In genomic region chr10:26828412-26829137, GRCm38 (mm10) we compare ENCODE assay signal across 8 mouse cellular contexts.
DNase-seq lines count a peak whose midpoint lies in the region; ATAC-seq and TF ChIP-seq lines count a peak whose summit lies in the region.

No protein-coding gene starts in this region.

- peak; percentile 49 for DNase-seq in heart, postnatal 4 days
- peak; percentile 18 for DNase-seq in splenic B cell, adult 2 months (ENCODE audit: low read depth, low spot score)
- no peak for DNase-seq in thymus, postnatal 14 days
- DNase-seq in right cerebral cortex, adult 2 months (ENCODE audit: low spot score in 2 of 2), result no peak
- DNase-seq in T-cell, adult 2 months (ENCODE audit: low spot score), result no peak

- WGBS in liver, embryonic 15.5 days (ENCODE audit: insufficient replicate concordance), result 37% methylated on average over 9 of the region's 9 CpGs

- peak; percentile 74 for ATAC-seq in activated CD4-positive, CD25-positive, alpha-beta regulatory T cell, adult 4 months
- peak; percentile 82 for ATAC-seq in liver, embryonic 15.5 days (ENCODE audit: insufficient read depth)

- no peak overlapping the region for H3K4me3 ChIP-seq in C2C12 (ENCODE audit: insufficient read depth, poor library complexity, severe bottlenecking)
- no peak overlapping the region for H3K4me3 ChIP-seq in liver, embryonic 15.5 days (replicated peaks)

- H3K36me3 ChIP-seq in C2C12 (ENCODE audit: control insufficient read depth, insufficient read depth), result no peaks in the 10 kb centered on the region
- H3K36me3 ChIP-seq in liver, embryonic 15.5 days (replicated peaks), result no peaks in the 10 kb centered on the region
- no peaks in the 10 kb centered on the region for H3K36me3 ChIP-seq in splenic B cell, adult 2 months (ENCODE audit: control insufficient read depth, insufficient read depth, low read length, poor library complexity, severe bottlenecking)

- H3K4me1 ChIP-seq in liver, embryonic 15.5 days (replicated peaks), result peaks cover 23% of the 10 kb centered on the region

- no peaks in the 10 kb centered on the region for H3K79me2 ChIP-seq in C2C12 (ENCODE audit: control insufficient read depth, insufficient read depth)

- no peak overlapping the region for H3K9ac ChIP-seq in liver, embryonic 15.5 days

- H3K27me3 ChIP-seq in C2C12 (ENCODE audit: control insufficient read depth, insufficient read depth, insufficient read length), result no peaks in the 10 kb centered on the region
- H3K27me3 ChIP-seq in liver, embryonic 15.5 days, result no peaks in the 10 kb centered on the region
- no peaks in the 10 kb centered on the region for H3K27me3 ChIP-seq in splenic B cell, adult 2 months (ENCODE audit: control insufficient read depth, insufficient read depth, low read length, poor library complexity, severe bottlenecking)

- H3K9me3 ChIP-seq in liver, embryonic 15.5 days (replicated peaks), result no peaks in the 10 kb centered on the region

- no peak overlapping the region for H3ac ChIP-seq in C2C12 (ENCODE audit: control insufficient read depth, insufficient read length, low read depth)

- H3K79me3 ChIP-seq in C2C12 (ENCODE audit: low read depth), result no peaks in the 10 kb centered on the region

- TF ChIP-seq CTCF in C2C12 (IDR thresholded peaks at IDR 0.05; ENCODE audit: control insufficient read depth, insufficient read depth, insufficient read length), result no peak

- no peak overlapping the region for H3K4me2 ChIP-seq in liver, embryonic 15.5 days

- no peak overlapping the region for H3K27ac ChIP-seq in liver, embryonic 15.5 days (replicated peaks)

TF ChIP-seq in C2C12, 6 proteins besides CTCF, POLR2A, EP300 and RAD21:
- peak; percentile 98 for TF ChIP-seq MAX (IDR thresholded peaks at IDR 0.05)
- no peak for TF ChIP-seq MYOG (IDR thresholded peaks at IDR 0.05; ENCODE audit: control insufficient read depth, extremely low read depth, insufficient read length)
- no peak for TF ChIP-seq MYOD1 (IDR thresholded peaks at IDR 0.05; ENCODE audit: control insufficient read depth, insufficient read length, low read depth)
- peak; percentile 56 for TF ChIP-seq USF1 (IDR thresholded peaks at IDR 0.05; ENCODE audit: low read depth)
- TF ChIP-seq CEBPB (IDR thresholded peaks at IDR 0.05; ENCODE audit: low read depth), result peak; percentile 52
- TF ChIP-seq FOSL1 (IDR thresholded peaks at IDR 0.05; ENCODE audit: insufficient read depth, low read length, poor library complexity, severe bottlenecking), result peak; percentile 84
TF ChIP-seq in C2C12: peak in this region for 4.

Comparison
In these comparisons a context has a peak if more than half of its experiments do, and no peak if none do; other contexts are left out.
1. DNase-seq: peak in heart, postnatal 4 days (single experiment) and splenic B cell, adult 2 months (single experiment); none in thymus, postnatal 14 days (single experiment), right cerebral cortex, adult 2 months (0 of 2) and T-cell, adult 2 months (single experiment).